Mouse (Mus musculus) heart, embryonic 11.5 days (tissue): ENCODE results near the gene Orai1. TPM values are rescaled to one million over a fixed set of nuclear protein-coding genes. Genes with fewer than 3 reads are reported as not detected.

Experiments
- ATAC-seq: fragments of 200-750 bp; cut with Nextera tagmentation; replicated peaks from 2 replicates; pipeline ENCODE4 v1.8.0; 2017; ENCODE audit warnings: moderate library complexity; ENCODE audit not compliant: insufficient number of reproducible peaks, low FRiP score, low TSS enrichment
- H3K27ac ChIP-seq: fragments of 300-500 bp; sonication (generic); 2 replicates; pipeline ENCODE4 v1.5.1; 2014; ENCODE audit warnings: mild to moderate bottlenecking, low read depth, low read length
- H3K27me3 ChIP-seq: fragments of 300-500 bp; sonication (generic); 2 replicates; pipeline ENCODE4 v1.6.1; 2014; ENCODE audit warnings: mild to moderate bottlenecking, low read length, mixed read lengths; ENCODE audit not compliant: control insufficient read depth, insufficient read depth
- H3K36me3 ChIP-seq: fragments of 300-500 bp; sonication (generic); 2 replicates; pipeline ENCODE4 v1.6.1; 2014; ENCODE audit warnings: mild to moderate bottlenecking, low read length, moderate library complexity, mixed read lengths; ENCODE audit not compliant: control insufficient read depth, insufficient read depth
- H3K4me1 ChIP-seq: fragments of 300-500 bp; sonication (generic); 2 replicates; pipeline ENCODE4 v1.6.1; 2014; ENCODE audit warnings: low read length; ENCODE audit not compliant: control insufficient read depth, insufficient read depth
- H3K4me2 ChIP-seq: fragments of 300-500 bp; sonication (generic); 2 replicates; pipeline ENCODE4 v1.6.1; 2014; ENCODE audit warnings: mild to moderate bottlenecking, moderate library complexity
- H3K4me3 ChIP-seq: fragments of 300-500 bp; sonication (generic); 2 replicates; pipeline ENCODE4 v1.5.1; 2014; ENCODE audit warnings: low read depth, low read length
- H3K9ac ChIP-seq: fragments of 300-500 bp; sonication (generic); 2 replicates; pipeline ENCODE4 v1.6.1; 2014; ENCODE audit warnings: mild to moderate bottlenecking, low read depth, low read length, moderate library complexity
- H3K9me3 ChIP-seq: fragments of 300-500 bp; sonication (generic); replicated peaks from 2 replicates; pipeline ENCODE4 v1.6.1; 2016; ENCODE audit warnings: low read length; ENCODE audit not compliant: control insufficient read depth
- WGBS: fragments of 180-500 bp; shearing (Covaris S2); extraction: QIAGEN DNeasy Blood & Tissue Kit; methylation state at CpG from one replicate; pipeline ENCODE4 v1.1.7; 2014; ENCODE audit not compliant: insufficient replicate concordance; 5-methylcytosine and 5-hydroxymethylcytosine counted together
- polyA plus RNA-seq: library from polyadenylated mRNA; unstranded; fragments of >200 nt; fragmentation: Nextera tagmentation; extraction: Ambion mirVana; gene quantifications from 2 replicates; pipeline ENCODE4 v1.2.1, GENCODE M21; 2014

Orai1 gene
- polyA plus RNA-seq, 1 experiment from 2014 or later = 15.1 TPM

DNA sequence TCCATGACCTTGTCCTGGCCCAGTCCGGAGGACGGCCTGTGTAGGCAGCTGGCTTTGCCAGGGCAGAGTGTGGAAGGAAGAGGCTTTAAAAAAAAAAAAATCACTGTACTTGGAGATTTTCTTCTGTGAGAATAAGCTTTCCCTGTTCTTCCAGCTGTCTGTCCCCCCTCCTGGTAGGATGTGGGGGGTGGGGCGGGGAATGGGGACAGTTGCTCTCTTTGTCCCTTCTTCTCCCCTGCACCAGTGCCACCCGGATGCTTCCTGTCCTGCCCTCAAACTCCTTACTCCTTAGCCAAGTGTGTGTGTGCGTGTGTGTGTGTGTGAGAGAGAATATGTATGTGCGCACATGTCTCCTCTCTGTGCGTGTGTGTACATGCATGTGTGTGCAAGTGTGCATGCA, 14.9 kb downstream of the Orai1 start:
- H3K27ac ChIP-seq = no peak overlapping the region
- WGBS = 81% methylated on average over 7 of the region's 7 CpGs

DNA sequence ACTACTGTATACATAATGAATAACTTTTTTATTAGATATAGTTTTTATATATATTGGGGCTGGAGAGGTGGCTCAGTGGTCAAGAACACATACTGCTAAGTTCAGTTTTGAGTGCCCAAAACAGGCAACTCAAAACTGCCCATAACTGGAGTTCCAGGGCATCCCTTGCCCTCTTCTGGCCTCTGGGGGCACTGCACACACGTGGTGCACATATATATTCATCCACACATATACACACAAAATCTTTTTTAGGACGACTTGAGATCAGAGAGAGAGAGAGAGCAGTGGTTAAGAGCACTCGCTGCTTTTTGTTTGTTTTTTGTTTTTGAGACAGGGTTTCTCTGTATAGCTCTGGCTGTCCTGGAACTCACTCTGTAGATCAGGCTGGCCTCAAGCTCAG, 16.4 kb downstream of the Orai1 start:
- Histone ChIP-seq H3K9me3 (no peaks in the 10 kb centered on the region), H3K27ac (no peak overlapping the region)

More for the DNA sequence above, 14.9 kb downstream of the Orai1 start:
- ATAC-seq = no peak
- Histone ChIP-seq H3K27me3 (no peaks in the 10 kb centered on the region), H3K36me3 (peaks cover 13% of the 10 kb centered on the region), H3K4me2 (no peak overlapping the region), H3K4me1 (peaks cover 14% of the 10 kb centered on the region), H3K9ac (no peak overlapping the region), H3K9me3 (no peaks in the 10 kb centered on the region), H3K4me3 (no peak overlapping the region)

DNA sequence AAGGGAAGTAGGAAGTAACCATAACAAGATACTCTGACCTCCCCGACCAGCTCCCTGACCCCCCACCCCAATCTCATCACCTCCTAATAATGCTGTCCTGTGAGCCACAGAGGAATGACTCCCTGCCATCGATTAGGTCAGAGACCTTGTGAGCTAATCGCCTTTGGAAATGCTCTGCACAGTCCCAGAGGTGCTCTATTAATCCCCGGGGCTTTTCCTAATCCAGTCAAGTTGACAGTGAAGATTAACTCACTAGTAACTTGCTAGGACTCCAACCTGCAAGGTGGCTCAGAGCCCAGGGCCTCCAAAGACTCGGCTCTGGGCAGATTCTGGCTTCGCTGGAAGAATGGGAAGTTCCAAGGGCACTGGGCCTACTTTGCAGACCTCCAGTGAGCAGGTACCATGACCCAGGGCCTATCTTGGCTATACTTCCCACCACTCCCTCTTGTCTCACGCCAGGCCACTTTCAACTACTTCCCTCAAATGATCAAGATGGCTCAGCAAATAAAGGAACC, 18.8 kb downstream of the Orai1 start:
- H3K9me3 ChIP-seq = no peaks in the 10 kb centered on the region
- 71% methylated on average over 7 of the region's 7 CpGs for WGBS
- H3K36me3 ChIP-seq = peaks cover 13% of the 10 kb centered on the region

More for the DNA sequence above, 16.4 kb downstream of the Orai1 start:
- WGBS = 91% methylated on average over 3 of the region's 3 CpGs
- H3K36me3 ChIP-seq = peaks cover 13% of the 10 kb centered on the region
- H3K27me3 ChIP-seq = no peaks in the 10 kb centered on the region
- H3K4me1 ChIP-seq = peaks cover 15% of the 10 kb centered on the region
- no peak overlapping the region for H3K4me3 ChIP-seq
- ATAC-seq = no peak
- H3K4me2 ChIP-seq = no peak overlapping the region
- no peak overlapping the region for H3K9ac ChIP-seq

DNA sequence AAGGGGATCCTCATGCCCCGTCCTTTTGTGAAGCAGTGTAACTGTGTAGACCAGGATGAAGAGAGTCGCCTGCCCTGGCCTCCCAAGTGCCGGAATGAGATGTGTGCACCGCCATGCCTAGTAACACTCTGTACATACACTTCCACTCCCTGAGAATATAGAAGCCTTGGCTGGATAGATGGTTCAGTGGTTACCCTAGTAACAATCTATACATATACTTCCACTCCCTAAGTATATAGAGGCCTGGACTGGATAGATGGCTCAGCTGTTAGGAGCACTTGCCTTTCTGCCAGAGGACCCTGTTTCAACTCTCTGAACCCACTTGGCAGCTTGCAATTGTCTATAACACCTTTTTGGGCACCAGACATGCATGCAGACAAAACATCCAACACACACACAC, 20.2 kb downstream of the Orai1 start:
- no peak for ATAC-seq
- no peak overlapping the region for H3K9ac ChIP-seq
- WGBS = 85% methylated on average over 4 of the region's 4 CpGs

More for the DNA sequence above, 18.8 kb downstream of the Orai1 start:
- Histone ChIP-seq H3K27me3 (no peaks in the 10 kb centered on the region), H3K9ac (no peak overlapping the region), H3K4me2 (no peak overlapping the region), H3K4me1 (peaks cover 3% of the 10 kb centered on the region; the same call in 1 of the 2 replicates), H3K4me3 (no peak overlapping the region), H3K27ac (no peak overlapping the region)
- ATAC-seq = no peak

DNA sequence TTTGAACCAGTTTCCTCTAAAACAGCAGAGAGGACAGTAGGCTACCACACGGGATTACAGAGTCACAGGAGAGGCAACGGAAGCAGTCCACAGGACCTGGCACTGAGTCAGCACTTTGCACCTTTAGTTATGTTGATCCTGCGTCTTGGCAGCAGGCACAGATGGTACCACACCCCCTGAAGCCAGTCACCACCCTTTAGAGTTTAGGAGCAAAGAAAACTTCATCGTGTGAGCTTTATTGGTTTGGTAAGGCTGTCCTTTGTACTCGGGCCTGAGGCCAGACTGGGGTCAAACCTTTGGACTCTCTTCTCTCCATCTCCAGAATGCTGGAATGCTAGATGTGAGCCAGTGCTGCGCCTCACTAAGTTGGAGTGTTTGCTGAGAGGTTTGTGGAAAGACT, 20.7 kb downstream of the Orai1 start:
- WGBS = 49% methylated on average over 6 of the region's 6 CpGs
- Histone ChIP-seq H3K4me2 (no peak overlapping the region), H3K9ac (0 out of 2 replicates have a peak overlapping the region, but pooled peaks have one; percentile 16), H3K9me3 (no peaks in the 10 kb centered on the region), H3K36me3 (peaks cover 6% of the 10 kb centered on the region), H3K4me1 (peaks cover 3% of the 10 kb centered on the region; the same call in 1 of the 2 replicates), H3K27ac (no peak overlapping the region), H3K27me3 (no peaks in the 10 kb centered on the region), H3K4me3 (no peak overlapping the region)
- ATAC-seq = no peak

More for the DNA sequence above, 20.2 kb downstream of the Orai1 start:
- Histone ChIP-seq H3K27ac (no peak overlapping the region), H3K9me3 (no peaks in the 10 kb centered on the region), H3K4me3 (no peak overlapping the region), H3K4me1 (peaks cover 3% of the 10 kb centered on the region; the same call in 1 of the 2 replicates), H3K27me3 (no peaks in the 10 kb centered on the region), H3K4me2 (no peak overlapping the region), H3K36me3 (peaks cover 6% of the 10 kb centered on the region)

DNA sequence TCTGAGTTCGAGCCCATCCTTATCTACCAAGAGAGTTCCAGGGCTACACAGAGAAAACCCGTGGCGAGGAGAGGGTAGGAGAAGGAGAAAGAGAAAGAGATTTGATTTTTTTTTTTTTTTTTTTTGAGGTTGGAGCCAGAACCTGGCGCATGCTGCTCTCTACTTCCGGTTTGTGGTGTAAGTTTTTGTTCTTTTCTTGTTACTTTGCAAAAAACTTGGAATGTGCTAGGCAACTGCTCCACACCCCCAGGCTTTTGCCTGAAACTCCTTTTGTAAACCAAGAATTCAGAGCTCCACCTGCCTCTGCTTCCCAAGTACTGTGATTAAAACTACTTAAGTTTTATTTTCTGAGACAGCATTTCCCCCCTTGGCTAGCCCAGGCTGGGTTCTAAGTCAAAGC, 23.2 kb downstream of the Orai1 start:
- Histone ChIP-seq H3K4me2 (no peak overlapping the region), H3K9ac (no peak overlapping the region), H3K4me3 (no peak overlapping the region), H3K27me3 (no peaks in the 10 kb centered on the region), H3K9me3 (no peaks in the 10 kb centered on the region), H3K36me3 (no peaks in the 10 kb centered on the region), H3K27ac (no peak overlapping the region), H3K4me1 (peaks cover 3% of the 10 kb centered on the region; the same call in 1 of the 2 replicates)
- ATAC-seq = no peak
- 82% methylated on average over 5 of the region's 5 CpGs for WGBS

DNA sequence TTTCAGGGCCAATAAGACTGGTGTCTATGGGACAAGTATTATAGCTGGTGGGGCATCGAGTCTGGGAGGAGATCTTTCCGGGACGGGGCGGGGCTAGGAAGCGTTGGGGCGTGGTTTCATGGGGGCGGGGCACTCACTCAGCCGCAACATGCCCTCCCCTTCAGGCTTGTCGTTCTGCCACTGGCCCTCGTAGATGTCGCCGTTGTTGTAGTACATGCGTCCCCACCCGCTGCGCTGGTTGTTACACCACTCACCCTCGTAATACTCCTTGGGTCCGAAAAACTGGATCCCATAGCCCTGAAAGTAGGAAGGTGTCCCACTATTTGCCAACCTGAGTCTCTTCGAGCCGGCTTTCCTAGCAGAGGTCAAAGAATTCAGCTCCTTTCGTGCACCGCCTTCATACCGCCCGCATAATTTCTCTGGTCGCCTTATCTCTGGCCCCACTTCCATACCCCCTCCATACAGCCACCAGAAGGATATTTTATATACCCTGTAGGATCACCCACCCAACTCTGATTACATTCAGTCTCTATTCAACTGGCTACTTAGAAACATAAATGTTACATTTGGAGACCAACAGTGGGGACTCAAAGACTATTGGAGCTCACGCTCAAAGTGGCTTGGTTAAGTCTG, 24.4 kb downstream of the Orai1 start:
- peak overlapping the region; percentile 35 for H3K4me3 ChIP-seq
- peak; percentile 58; the same call in 1 of the 2 replicates for ATAC-seq
- no peaks in the 10 kb centered on the region for H3K27me3 ChIP-seq
- H3K4me2 ChIP-seq = peak overlapping the region; percentile 64
- 1% methylated on average over 25 of the region's 25 CpGs for WGBS
- no peaks in the 10 kb centered on the region for H3K9me3 ChIP-seq
- peaks cover 3% of the 10 kb centered on the region; the same call in 1 of the 2 replicates for H3K4me1 ChIP-seq
- no peak overlapping the region for H3K27ac ChIP-seq
- peak overlapping the region; percentile 6; the same call in 1 of the 2 replicates for H3K9ac ChIP-seq
- no peaks in the 10 kb centered on the region for H3K36me3 ChIP-seq

DNA sequence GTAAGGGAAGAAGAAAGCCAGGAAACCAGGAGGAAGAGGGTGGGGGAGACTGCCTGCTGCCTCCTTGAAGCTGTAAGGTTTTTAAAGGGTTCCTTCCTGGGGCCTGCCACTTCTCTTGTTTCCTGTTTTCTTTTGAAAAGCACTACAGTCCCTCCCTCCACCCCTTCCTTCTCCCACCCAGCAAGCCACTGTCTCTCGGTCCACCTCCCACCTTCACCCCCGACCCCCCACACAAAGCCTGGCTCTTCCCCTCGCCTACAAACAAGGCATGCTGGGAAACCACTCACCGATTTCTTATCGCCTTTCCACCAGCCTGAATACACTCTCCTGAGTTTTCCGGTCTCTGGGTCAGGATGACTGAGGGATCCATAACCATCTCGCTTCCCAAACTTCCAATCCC, 25.9 kb downstream of the Orai1 start:
- H3K27me3 ChIP-seq = no peaks in the 10 kb centered on the region
- H3K4me3 ChIP-seq = no peak overlapping the region
- no peak overlapping the region for H3K9ac ChIP-seq
- no peak overlapping the region for H3K27ac ChIP-seq
- ATAC-seq = no peak
- no peak overlapping the region for H3K4me2 ChIP-seq
- no peaks in the 10 kb centered on the region for H3K4me1 ChIP-seq
- 39% methylated on average over 7 of the region's 7 CpGs for WGBS
- H3K9me3 ChIP-seq = no peaks in the 10 kb centered on the region
- H3K36me3 ChIP-seq = no peaks in the 10 kb centered on the region

DNA sequence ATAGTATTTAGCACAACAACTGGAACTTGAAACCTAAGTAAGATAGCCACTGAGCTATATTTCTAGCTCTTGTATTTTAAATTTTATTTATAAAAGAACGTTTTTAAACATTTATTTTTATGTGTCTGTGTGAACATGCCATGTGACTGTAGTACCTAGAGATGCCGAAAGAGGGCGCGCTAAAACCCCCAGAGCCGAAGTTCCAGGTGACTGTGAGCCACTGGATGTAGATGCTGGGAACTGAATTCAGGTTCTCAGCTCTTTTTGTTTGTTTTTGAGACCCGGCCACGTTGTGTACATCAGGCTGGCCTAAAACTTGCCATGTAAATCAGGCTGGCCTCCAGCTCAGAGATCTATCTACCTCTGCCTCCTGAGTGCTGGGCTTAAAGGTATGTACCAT, 29.0 kb downstream of the Orai1 start:
- Histone ChIP-seq H3K4me3 (no peak overlapping the region), H3K4me2 (no peak overlapping the region), H3K9me3 (no peaks in the 10 kb centered on the region), H3K36me3 (no peaks in the 10 kb centered on the region), H3K9ac (no peak overlapping the region), H3K27ac (no peak overlapping the region), H3K4me1 (no peaks in the 10 kb centered on the region), H3K27me3 (no peaks in the 10 kb centered on the region)
- ATAC-seq = no peak
- 21% methylated on average over 7 of the region's 7 CpGs for WGBS
